Mouse (Mus musculus) liver, embryonic 15.5 days (tissue): Measurements from ENCODE around the gene Gfap. TPM values are rescaled to one million over a fixed set of nuclear protein-coding genes. Genes with fewer than 3 reads are reported as not detected.

Source experiments
- polyA plus RNA-seq: library from polyadenylated mRNA; unstranded; fragments of >200 nt; fragmentation: Nextera tagmentation; extraction: Ambion mirVana; gene quantifications from 2 replicates; pipeline ENCODE4 v1.2.1, GENCODE M21; 2015

Gfap gene
- polyA plus RNA-seq, 1 experiment from 2014 or later, result 8.5 TPM

Other genes starting within 250 kb of the Gfap start
- 0.09 TPM in 1 of 2 replicates, not detected in the other for gene Meioc, start 237.2 kb downstream of the Gfap start, polyA plus RNA-seq
- gene Ccdc43, start 203.1 kb downstream of the Gfap start, polyA plus RNA-seq, result 13.4 and 13.6 TPM in 2 replicates
- gene Adam11, start 139.5 kb downstream of the Gfap start, polyA plus RNA-seq, result 0.08 and 0.26 TPM in 2 replicates
- gene Gjc1, start 81.2 kb downstream of the Gfap start, polyA plus RNA-seq, result 1.4 and 1.6 TPM in 2 replicates
- gene Higd1b, start 65.1 kb downstream of the Gfap start, polyA plus RNA-seq, result not detected in 2 replicates
- gene Eftud2, start 19.9 kb downstream of the Gfap start, polyA plus RNA-seq, result 106 and 113 TPM in 2 replicates
- gene Ccdc103, start 19.7 kb downstream of the Gfap start, polyA plus RNA-seq, result 1.0 and 1.1 TPM in 2 replicates
- 0.07 TPM in 1 of 2 replicates, not detected in the other for gene Fam187a, start 15.7 kb downstream of the Gfap start, polyA plus RNA-seq
- gene Kif18b, start 24.2 kb upstream of the Gfap start, polyA plus RNA-seq, result 10.3 and 11.6 TPM in 2 replicates
- gene C1ql1, start 45.8 kb upstream of the Gfap start, polyA plus RNA-seq, result 0.08 TPM in 2 replicates
- 32.4 and 36.7 TPM in 2 replicates for gene Nmt1, start 127.3 kb upstream of the Gfap start, polyA plus RNA-seq
- 28.7 and 30.0 TPM in 2 replicates for gene Dcakd, start 127.4 kb upstream of the Gfap start, polyA plus RNA-seq
- gene Plcd3, start 200.7 kb upstream of the Gfap start, polyA plus RNA-seq, result 0.31 and 0.45 TPM in 2 replicates
- gene Acbd4, start 200.8 kb upstream of the Gfap start, polyA plus RNA-seq, result 60.6 and 60.9 TPM in 2 replicates
- gene Hexim1, start 215.3 kb upstream of the Gfap start, polyA plus RNA-seq, result 1.8 and 1.9 TPM in 2 replicates
- gene Hexim2, start 231.5 kb upstream of the Gfap start, polyA plus RNA-seq, result 4.2 and 4.7 TPM in 2 replicates